Mouse (Mus musculus): ENCODE data around the gene Immp2l.

Immp2l gene

DNA sequence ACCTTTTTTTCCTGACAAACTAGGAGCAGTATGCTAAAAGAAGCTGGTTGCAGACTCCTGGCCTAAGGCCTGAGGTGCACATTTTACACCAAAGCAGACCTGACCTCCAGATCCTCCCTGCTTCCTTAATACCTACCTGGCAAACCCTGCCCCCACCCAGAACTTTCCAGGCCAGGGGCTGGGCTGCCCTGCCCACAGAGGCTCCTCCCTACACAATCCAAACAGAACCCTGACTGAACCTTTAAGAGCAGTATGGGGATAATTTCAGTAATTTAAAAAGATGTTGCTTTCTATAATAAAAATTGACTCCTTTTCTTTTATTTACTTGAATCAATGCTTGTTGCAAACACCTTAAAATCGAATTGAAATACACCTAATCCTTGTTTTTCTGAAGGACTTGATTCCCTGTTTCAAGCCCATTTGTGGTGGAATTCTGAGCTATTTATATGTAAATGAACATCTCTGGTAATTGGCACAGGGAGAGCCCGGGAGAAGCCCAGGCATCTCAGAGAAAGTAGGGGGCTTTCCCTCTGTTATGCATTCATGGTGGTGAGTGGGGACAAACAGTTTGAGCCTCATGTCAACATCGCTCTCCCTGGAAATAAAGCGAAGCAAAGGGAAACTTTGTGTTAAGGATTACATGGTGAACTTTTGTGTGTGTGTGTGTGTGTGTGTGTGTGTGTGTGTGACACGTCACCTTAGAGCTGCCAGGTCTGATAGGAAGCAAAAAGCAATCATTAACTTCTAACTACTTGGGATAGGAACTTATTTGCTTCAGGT, 535.3 kb downstream of the Immp2l start:
- DNase-seq = no peak

DNA sequence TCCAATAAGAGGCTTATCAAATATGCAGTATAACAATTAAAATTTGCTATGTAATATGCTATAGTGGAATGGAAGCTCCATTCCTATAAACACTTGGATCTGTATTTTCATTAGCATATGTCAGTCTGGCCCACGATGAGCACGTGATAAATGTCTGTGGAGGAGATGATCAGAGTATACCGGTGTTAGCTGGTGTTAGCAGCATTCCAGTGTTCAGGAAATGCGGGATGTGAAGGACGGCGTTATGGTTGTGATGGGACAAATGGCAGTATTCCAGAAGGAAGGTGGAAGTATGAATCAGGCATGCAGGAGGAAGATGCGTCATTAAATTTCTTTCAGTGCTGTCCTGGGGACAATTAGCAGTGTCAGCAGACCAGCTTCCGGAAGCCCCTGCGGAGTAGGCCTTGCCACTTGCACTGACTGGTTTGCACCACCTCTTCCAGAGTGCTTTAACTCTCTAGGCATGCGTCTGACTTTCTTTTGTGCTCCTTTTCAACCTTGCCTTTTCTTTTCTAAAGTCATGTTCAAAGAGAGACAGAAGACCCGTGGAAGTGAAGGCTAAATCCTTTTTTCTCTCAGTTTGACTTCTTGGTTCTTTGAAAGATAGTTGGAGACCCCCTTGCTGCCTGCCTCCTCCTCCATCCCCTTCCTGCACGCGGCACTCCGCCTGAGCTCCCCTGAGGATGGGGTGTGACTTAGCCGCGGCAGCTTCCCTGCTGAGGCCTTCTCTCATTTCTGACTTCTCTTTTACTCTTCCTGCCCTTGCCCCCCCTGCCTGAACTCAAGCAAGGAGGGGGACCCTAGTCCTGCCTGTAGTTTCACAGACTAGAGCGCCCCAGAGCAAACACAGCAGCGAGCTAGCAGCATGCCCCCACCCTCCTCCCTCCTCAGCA, 541.9 kb downstream of the Immp2l start:
- peak; percentile 5 to 22 for DNase-seq

DNA sequence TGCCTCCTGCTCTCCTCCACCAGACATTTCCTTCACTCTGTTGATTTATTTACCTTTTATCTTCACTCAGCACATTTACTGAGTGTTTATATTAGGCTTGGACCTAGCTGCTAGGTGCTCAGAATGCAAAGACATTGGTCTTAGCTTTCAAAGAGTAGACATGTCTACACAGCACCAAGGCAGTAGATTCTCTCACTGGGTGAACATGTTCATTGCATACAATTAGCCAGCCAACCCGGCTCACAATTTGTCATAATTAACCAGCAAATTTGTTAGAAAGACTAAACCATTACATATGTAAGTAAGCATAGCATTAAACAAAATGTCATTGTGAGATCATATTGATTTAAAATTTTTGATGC, 542.5 kb downstream of the Immp2l start:
- DNase-seq = no peak

DNA sequence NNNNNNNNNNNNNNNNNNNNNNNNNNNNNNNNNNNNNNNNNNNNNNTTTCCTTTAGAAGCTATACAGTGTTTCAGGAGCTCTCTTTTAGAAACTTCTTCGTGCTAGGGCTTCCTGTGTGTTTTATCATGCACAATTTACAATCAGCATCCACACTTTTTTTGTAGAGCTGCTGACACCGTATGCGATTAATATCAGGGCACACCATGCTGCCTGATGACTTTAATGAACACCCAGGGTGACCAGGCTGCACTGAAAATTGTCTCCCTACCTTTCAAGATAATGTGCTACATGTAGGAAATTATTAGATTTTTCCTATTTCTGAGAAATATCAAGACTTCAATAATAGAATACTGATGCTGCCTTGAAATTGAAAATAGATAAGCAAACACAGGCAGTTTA, 549.9 kb downstream of the Immp2l start:
- DNase-seq = no peak

DNA sequence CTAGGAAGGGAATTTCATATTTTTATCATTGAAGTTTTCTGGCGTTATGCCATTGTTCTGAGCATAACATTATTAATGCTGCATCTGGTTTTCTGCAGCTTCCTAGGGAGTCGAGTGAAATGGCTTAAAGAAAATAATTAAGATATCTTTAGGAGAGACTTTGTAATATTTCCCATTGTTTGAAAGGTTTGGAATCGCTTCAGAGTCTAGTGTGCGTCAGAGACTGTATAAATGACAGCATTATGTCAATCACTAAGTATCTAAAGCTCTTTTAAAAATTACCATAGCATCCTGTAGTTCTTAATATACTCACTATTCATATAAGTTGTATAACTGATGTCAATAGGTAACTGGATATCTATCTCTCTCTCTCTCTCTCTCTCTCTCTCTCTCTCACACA, 551.3 kb downstream of the Immp2l start:
- DNase-seq = no peak

DNA sequence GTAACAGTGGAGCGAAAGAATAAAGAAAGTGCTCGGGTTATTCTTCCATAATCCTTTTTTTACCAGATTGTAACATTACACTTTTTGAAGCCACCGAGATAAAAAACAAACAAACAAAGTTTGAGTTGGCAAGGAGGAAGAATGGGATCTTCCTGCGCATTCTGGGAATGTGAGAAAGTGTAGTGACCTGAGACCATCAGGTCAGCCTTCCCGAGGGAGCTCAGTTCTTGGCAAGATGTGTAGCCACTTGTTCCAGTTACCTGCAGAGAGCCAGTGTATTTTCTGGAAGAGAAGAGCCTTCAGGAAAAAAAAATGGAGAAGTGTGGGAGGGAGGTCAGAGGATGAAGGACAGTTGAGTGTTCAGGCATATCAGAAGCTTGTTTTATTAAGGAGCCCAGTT, 569.5 kb downstream of the Immp2l start:
- no peak for DNase-seq

DNA sequence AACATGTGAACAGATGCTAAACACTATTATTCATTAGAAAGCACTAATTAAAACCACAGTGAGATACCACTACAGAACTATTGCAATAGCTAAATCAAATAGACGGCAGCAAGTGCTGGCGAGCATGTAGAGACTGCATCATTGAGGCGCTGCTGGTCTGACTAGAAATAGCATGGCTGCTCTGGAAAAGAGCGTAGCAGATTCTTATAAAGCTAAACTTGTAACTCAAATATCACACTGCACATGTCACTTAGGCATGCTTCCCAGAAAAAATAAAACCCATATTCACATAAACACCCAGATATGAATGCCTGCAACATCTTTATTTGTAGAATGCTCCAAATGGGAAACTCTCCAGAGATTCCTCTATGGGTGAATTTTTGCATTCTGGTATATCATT, 570.1 kb downstream of the Immp2l start:
- DNase-seq = no peak

DNA sequence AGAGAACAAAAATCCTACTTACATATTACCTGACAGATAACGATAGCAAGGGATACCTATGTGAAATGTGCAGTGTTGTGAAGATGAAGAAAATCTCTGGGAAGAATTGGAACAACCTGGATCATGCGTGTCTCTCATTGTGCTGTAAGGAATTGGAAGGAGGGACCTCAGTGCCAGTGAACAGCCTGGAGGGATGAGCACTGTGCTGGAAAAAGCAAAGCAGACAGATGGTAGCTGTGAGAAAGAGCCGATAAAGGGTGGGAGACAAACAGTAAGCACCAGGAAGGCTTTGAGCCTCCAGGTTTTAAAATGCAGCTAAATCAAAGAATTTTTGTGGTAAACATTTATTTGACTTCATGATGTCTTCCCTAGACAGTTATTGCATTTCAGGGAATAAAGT, 591.4 kb downstream of the Immp2l start:
- no peak for DNase-seq

DNA sequence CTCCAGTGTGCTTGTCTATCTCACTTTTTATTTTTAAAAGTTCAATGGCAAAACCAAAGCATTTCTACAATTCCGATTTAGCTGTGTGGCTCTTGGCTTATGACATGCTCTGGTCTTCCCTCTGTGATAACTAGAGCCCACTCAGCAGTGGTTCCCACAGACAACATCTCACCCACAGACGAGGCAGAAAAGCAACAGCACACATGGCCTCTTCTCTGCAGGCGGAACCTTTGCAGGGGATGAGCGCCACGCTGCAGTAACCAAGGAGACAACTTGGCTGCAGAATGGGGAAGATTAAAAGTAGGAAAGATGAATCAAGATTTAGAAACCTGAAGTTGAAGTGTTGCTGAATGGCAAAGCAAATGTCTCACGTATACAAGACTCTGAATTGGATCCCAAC, 597.5 kb downstream of the Immp2l start:
- no peak for DNase-seq

DNA sequence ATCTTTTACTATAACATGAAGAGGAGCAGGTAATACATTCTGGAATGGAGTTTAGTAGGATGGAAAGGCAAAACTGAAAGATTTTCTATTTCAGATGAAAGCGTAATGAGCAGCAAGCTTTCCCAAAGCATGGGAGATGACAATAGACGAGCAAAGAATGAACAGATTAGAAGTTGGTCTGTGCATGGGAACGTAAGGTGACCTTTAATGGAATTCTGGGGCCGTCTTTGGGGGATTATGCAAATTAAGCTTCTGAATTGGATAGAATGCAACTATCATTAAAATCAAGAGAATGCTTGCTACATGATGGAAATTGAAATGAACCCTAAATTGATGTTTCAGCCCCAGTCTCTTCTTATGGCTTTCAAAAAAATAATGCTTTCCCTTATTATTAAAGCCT, 619.4 kb downstream of the Immp2l start:
- DNase-seq = no peak

DNA sequence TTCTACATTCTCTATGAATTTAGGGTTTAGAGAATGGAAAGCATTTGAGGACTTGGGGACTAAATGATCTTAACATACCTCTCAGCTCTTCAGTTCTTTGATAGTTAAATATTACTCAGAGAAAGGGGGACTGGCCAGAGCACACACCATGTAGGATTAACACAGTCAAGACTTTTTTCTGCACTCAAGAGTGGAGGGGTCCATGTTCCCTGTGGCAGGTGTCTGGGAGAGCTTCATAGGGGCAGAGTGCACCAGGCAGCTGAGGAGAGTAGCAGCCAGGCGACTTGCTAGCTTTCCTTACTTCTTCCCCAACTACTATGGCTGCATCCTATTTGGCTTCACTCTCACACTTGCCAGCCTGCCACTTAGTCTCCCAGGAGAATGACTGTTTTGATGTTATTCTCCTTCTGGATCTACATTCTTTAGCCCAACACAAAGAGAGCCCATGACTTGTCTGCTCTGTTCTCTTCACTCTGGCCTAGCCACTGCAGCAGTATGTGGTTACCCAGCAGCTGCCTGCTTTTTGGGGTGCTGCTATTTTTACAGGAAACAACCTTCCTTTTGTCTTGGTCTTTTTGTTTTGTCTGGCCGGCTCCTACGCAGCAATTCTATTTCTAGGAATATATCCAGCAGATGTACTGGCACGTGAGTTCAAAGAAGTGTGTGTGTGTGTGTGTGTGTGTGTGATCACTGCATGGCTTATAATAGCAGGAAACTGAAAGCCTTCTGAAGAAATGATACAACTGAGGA, 621.1 kb downstream of the Immp2l start:
- DNase-seq = no peak

DNA sequence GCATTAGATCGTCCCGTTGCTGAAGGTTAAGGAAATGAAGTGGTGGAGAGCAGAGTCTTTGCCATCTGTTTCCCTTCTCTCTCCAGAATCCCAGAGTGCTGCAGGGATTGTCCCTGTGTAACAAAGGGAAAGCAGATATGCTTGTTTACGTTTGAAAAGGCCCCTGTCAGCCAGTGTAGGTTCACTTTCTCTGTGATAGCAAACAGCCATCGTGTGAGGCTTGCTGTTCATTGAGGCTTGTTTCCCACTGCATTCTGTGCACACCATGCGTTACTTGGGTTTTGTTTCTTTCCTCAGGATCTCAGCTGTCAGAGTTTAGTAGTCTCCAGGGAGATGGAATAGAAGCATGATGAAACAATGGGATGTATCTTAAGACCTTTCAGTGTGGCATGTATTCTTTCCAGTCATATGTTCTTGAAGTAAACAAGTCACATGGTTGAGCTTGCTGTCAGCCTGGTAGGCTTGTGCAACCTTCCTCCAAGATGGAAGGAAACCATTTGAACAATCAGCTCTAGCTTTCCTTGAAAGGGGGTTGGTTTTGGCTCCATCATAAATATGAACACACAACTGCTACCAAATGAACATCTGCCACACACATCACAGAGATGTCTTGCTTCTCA, 623.2 kb downstream of the Immp2l start:
- no peak for DNase-seq

DNA sequence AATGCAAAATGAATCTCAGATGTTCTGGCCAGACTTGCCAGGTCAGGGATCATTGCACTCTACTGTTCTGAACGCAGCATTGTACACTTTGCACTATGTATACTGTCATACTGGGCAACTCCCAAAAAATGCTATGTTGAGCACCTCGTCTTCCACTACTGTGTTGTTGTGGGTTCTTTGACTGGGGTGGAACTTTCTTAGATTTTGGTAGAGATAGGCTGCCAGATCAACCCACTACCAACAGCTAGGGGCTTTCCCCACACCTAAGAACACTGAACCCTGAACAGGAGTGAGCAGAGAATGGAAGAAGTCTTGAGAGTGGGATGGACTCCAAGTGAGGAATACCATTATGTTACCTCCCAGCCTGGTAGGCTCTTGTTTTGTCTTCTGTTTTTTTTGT, 623.8 kb downstream of the Immp2l start:
- DNase-seq = no peak

DNA sequence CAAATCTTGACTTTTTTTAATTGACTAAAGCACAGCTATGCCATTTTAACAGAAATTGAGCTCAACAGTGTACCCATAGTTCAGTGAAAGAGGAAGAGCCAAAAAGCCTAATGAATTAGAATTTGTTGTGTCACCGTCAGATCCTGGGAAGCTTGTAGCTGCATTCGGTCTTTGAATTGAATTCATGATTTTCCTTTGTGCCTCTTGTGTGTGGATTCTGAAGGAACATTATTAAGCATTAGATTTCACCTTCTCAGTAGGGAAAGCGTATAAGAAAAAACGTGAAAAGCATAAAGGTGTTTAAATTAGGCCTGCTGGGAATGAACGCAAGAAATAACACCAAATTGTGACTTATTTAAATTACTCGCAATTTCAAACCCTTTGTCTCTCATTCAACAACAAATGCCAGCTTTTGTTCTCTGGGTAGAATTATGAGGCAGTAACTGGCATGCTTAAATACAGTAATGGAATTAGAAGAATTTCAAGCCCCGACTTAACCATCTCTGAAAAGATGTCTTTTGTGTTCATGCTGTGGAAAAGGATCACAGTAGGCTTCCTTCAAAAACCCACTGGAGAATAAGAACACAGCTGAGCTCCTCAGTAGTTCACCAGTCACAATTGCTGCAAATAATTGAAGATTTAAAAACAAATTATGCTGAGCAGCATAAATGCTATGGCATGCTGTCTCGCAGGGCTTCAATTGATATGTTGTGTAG, 626.1 kb downstream of the Immp2l start:
- no peak for DNase-seq

DNA sequence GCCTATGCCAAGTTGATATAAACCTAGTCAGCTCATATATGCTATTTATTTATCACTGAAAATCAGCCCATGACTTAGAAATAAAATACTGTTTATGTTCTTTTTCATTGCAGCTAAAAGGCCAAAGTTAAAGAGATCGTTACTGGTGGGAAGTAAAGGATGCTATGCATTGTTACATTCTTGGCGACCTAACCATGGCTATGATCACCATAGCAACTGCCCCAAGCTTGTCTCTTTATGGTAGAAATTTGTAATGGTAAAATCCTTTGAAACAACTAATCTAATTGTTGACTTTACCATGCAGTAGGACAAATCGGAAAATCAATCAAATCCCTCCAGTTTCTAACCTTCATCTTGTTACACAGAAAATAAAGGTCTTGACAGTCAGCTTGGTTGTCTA, 644.4 kb downstream of the Immp2l start:
- DNase-seq = no peak

DNA sequence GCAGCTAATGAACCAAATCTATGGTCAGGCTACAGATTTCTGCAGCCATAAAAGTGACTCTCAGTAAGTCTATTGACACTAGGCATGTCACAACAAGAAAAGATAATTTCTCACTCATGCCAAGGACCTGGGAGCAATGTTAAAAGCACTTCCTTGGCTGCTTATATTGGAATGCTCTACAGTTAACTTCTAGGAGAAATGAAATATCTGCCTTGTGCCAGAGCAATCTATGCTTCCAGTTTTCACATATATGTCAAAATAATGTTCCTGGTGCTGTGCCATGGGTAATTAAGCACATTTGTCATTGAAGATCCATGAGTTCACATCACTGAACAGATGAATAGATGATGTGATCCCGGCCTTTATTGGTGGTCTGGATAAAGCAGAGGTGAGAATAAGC, 645.6 kb downstream of the Immp2l start:
- no peak for DNase-seq

DNA sequence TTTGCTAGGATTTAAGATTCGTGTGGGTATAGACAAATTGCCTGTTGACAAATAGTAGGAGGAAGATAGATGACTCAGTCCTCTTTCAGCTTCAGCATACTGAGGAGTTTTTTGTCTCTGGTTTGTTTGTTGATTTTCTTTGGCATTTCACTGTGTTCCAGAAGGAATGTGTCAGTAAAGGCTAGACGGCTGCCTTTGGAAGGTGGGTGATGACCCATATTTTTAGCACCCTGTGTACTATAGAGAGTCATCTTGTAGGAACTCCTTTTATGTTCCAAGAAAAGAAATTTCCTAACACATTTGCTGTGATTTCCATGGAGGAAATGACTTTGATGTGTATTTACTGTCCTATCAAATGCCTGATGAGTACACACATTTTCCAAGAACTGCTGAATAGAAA, 651.0 kb downstream of the Immp2l start:
- no peak for DNase-seq

DNA sequence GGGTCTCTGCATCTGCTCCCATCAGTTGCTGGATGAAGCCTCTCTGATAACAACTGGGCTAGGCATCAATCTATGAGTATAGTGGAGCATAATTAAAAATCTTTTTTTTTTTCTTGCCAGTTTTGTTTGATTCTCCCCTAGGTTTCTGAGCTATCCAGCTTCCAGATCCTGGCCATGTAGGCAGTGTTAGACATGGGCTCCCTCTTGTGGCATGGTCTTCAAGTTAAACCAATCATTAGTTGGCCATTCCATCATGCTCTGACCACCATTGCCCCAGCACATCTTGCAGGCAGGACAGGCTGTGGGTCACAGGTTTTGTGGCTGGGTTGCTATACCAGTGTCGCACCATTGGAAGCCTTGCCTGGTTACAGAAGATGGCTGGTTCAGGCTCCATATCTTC, 656.3 kb downstream of the Immp2l start:
- DNase-seq = peak in 1 of 2 experiments; percentile 11

DNA sequence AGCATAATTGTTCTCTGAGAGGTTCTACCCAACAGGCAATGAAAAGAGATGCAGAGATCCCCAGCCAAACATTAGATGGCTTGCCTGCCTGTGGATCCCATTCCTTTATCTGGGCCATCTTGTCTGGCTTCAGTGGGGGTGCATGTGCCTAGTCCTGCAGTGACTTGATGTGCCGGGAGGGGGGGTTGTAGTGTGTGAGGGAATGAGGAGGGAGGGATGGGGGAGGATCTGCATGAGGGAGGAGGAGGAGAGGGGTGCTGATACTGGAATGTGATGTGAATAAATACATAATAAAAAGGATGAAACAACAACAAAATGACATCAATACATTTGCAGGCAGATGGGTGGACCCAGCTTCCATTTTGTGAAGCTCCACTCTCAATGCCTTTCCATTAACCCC, 658.3 kb downstream of the Immp2l start:
- no peak for DNase-seq

DNA sequence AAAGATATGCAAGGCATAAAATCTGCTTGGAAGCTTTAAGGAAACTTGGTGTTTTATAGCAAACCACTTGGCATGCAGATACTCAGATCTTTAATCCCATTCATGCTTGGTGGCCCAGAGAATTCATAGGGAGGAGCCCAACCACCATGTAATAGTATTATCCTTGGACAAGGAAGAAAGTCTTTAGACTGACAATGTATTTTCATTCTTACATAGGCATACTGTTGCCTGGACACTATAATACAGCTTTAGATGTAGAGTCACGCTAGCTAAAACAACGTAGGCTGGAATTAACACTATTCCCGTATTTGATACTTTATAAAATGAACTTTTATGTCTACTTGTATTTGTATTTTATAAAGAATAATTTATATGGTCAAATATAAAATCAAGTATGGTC, 665.9 kb downstream of the Immp2l start:
- no peak for DNase-seq

DNA sequence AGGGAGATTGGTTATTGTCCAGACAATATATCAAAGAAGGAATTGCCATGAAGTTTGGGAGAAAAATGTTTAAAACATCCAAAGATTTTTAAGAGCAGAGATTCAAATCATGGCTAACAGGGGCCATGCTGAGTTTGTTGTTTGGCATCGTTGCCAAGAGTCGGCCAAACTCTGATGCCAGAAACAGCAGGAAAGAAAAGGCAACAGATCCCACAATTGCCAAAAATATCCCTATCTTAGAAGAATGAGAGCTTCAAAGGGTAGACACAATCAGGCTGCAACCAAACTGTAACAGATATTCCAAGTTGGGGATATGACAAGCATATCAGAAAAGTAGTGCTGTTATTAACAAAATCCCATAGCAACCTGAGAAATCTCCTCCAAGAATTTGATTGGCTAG, 686.7 kb downstream of the Immp2l start:
- DNase-seq = no peak

DNA sequence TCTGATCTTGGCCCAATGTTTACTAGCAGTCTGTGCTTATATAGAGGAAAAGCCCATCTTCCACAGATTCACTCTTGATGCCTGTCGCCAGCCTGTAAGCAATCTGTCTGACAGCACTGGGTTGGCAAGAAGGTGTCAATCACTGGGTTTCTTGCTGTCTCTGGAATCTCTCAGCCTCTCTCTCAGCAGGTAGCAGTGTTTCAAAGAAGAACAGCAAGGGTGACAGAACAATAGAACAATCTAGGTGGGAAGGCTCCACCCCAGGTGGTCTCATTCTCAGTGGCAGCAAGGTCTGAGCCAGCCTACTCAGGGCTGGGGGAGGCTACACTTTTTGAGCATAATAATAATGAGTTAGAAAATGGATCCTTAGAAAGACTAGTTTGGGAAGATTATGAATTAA, 693.1 kb downstream of the Immp2l start:
- no peak for DNase-seq

DNA sequence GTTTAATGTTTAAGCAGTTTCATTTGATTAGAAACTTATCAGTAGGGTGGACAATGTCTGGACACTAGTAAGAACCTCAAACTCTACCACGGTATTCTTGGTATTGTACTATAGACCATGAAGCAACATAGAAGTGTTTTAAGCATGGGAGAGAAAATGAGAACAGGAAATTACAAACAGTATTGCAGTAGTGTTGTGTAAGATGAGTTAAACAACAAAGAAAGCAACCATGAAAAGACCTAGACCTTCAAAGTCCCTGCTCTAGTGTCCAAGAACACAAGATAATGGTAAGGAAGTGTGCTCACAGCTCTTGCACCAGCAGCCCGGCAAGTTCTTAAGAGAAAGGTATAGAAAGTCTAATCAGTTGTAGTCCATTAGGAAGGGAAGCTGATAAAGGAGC, 700.7 kb downstream of the Immp2l start:
- DNase-seq = no peak
